In the genomic region with DNA sequence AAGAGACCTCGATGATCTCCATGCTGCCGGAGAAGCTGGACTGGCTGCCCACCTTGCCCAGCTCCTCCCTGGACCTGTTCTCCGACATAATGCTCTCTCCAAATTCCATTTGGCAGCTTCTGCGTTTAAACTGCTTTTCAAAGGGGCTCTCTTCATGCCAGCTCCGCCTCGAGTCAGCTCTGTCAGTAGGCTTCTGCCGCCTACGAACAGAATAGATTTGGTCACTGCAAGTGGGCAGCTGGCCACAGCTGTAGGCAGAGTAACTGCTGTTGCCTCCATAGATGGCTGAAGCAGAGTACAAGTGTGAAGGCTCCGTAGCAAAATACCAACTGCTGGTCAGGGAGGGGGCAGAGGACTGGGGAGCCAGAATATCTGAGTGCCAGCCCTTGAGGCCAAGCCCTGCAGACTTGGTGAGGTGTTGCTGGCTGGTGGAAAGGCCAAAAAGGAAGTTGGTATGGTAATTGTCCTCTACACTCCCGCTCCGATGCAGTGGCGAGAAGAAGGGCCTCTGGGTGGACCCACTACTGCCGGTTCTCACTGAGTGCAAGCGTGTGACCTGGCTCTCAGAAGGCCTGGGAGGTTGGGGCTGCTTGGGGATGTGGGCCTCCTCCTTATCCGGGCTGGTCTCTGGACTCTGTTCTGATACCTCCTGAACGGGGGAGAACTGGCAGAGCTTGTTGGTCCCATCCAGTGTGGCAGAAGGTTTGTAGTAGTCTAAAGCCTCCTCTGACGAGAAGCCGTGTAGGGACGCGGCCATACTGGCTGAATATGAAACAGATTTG, we compare ENCODE assay signal across 16 mouse cellular contexts.
DNase-seq lines count a peak whose midpoint lies in the region; ATAC-seq and TF ChIP-seq lines count a peak whose summit lies in the region.
"Had no signal": no experiment of that assay in that cellular context is flagged by ENCODE, and none has a peak within 500 bp of the region (broad histone marks: within the 10 kb centered on the region; RNA-seq: fewer than 3 reads in every experiment).

No protein-coding gene starts in this region.

- DNase-seq in frontal cortex, adult 2 months (ENCODE audit: extremely low spot score in 1 of 2, low spot score in 1 of 2), result peak; percentile 27 to 54
- no peak for DNase-seq in frontal cortex, postnatal 10 days (ENCODE audit: low spot score in 2 of 2)
- no peak for DNase-seq in layer of hippocampus, adult 2 months (ENCODE audit: low spot score in 2 of 2)
- DNase-seq in layer of hippocampus, adult 9-10 months (ENCODE audit: low spot score), result no peak
- DNase-seq in frontal cortex, postnatal 36 days (ENCODE audit: low spot score in 2 of 2), result peak; percentile 35 to 60
- peak; percentile 30 to 62 for DNase-seq in right cerebral cortex, adult 2 months (ENCODE audit: low spot score in 2 of 2)
- DNase-seq in spleen, postnatal 36 days (ENCODE audit: low spot score in 2 of 2), result no peak
- DNase-seq: cerebellum, adult 9-11 months; gastrocnemius, postnatal 14 days; layer of hippocampus, postnatal 36 days had no signal

- 0 out of 2 replicates have a peak overlapping the region, but pooled peaks have one; percentile 18 for H3K27ac ChIP-seq in layer of hippocampus, adult 2 months
- H3K27ac ChIP-seq in hindbrain, embryonic 13.5 days, result no peak overlapping the region
- H3K27ac ChIP-seq: embryonic facial prominence, embryonic 10.5 days; forebrain, embryonic 10.5 days; hindbrain, embryonic 10.5 days; liver, embryonic 12.5 days; macrophage had no signal

- H3K9ac ChIP-seq in hindbrain, embryonic 13.5 days, result no peak overlapping the region
- H3K9ac ChIP-seq: liver, embryonic 12.5 days had no signal

- H3K4me1 ChIP-seq in hindbrain, embryonic 13.5 days (replicated peaks), result no peaks in the 10 kb centered on the region; the same call in 1 of the 2 replicates
- H3K4me1 ChIP-seq: embryonic facial prominence, embryonic 10.5 days; forebrain, embryonic 10.5 days had no signal

- H3K4me3 ChIP-seq in layer of hippocampus, adult 2 months, result no peak overlapping the region
- H3K4me3 ChIP-seq in hindbrain, embryonic 13.5 days, result no peak overlapping the region
- H3K4me3 ChIP-seq: embryonic facial prominence, embryonic 10.5 days; forebrain, embryonic 10.5 days; hindbrain, embryonic 10.5 days; liver, embryonic 12.5 days had no signal

- H3K27me3 ChIP-seq in hindbrain, embryonic 13.5 days, result no peaks in the 10 kb centered on the region
- H3K27me3 ChIP-seq: liver, embryonic 12.5 days had no signal

- no peak for TF ChIP-seq CTCF in layer of hippocampus, adult 2 months (conservative IDR thresholded peaks at IDR 0.05)

- 95% methylated on average over 20 of the region's 20 CpGs for WGBS in hindbrain, embryonic 13.5 days

- ATAC-seq in hindbrain, embryonic 13.5 days (ENCODE audit: low FRiP score), result no peak
- ATAC-seq: liver, embryonic 12.5 days had no signal

- no peak overlapping the region for H3K4me2 ChIP-seq in hindbrain, embryonic 13.5 days
- H3K4me2 ChIP-seq: liver, embryonic 12.5 days had no signal

- H3K36me3 ChIP-seq in hindbrain, embryonic 13.5 days, result peaks cover 16% of the 10 kb centered on the region

- H3K9me3 ChIP-seq in hindbrain, embryonic 13.5 days, result no peaks in the 10 kb centered on the region
- H3K9me3 ChIP-seq: embryonic facial prominence, embryonic 10.5 days; forebrain, embryonic 10.5 days; hindbrain, embryonic 10.5 days; liver, embryonic 12.5 days had no signal

Comparison
In these comparisons a context has a peak if more than half of its experiments do, and no peak if none do; other contexts are left out.
1. DNase-seq: peak in frontal cortex, adult 2 months (2 of 2), frontal cortex, postnatal 36 days (2 of 2) and right cerebral cortex, adult 2 months (2 of 2); none in frontal cortex, postnatal 10 days (0 of 2), layer of hippocampus, adult 2 months (0 of 2), layer of hippocampus, adult 9-10 months (single experiment) and spleen, postnatal 36 days (0 of 2).